Mouse (Mus musculus) brain, embryonic 14.5 days (tissue): Measurements from ENCODE around the gene Itm2c.

ENCODE experiments used
- CTCF ChIP-seq: fragments of 200-500 bp; IDR thresholded peaks from 2 replicates; pipeline ENCODE4 v1.5.1; 2012; ENCODE audit warnings: inconsistent platforms, mild to moderate bottlenecking, moderate library complexity, borderline replicate concordance; ENCODE audit not compliant: insufficient read depth, insufficient read length; ENCODE audit errors: extremely low read depth
- POLR2A ChIP-seq: fragments of 200-500 bp; IDR thresholded peaks from 2 replicates; pipeline ENCODE4 v1.6.1; 2012; ENCODE audit warnings: mild to moderate bottlenecking, inconsistent platforms, borderline replicate concordance; ENCODE audit not compliant: poor library complexity, insufficient read depth, insufficient read length, severe bottlenecking; ENCODE audit errors: extremely low read depth

DNA sequence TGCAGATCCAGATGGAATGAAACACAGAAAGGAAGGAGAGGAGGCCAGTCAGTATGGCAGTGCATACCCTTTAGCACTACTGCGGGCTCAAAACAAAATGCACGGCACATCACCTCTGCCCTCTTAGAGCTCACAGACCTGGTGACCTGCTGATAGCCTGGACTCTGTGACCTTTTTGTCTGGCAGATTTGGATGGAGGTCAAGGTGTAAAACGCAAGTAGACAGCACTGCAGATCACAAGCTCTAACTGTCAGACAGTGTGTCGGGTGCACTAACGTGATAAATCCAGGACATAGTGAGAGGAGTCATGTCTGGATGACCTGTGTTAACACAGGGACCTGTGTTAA, 28.8 kb downstream of the Itm2c start:
- no peak for TF ChIP-seq CTCF
- no peak for TF ChIP-seq POLR2A
